Mouse (Mus musculus): Measurements from ENCODE around the gene Ccdc174.
"Not testable (repeated sequence)": the region's sequence is repeated elsewhere in the genome, so short reads cannot be mapped to it uniquely, and the experiment has no call there.

The Ccdc174 gene

DNA sequence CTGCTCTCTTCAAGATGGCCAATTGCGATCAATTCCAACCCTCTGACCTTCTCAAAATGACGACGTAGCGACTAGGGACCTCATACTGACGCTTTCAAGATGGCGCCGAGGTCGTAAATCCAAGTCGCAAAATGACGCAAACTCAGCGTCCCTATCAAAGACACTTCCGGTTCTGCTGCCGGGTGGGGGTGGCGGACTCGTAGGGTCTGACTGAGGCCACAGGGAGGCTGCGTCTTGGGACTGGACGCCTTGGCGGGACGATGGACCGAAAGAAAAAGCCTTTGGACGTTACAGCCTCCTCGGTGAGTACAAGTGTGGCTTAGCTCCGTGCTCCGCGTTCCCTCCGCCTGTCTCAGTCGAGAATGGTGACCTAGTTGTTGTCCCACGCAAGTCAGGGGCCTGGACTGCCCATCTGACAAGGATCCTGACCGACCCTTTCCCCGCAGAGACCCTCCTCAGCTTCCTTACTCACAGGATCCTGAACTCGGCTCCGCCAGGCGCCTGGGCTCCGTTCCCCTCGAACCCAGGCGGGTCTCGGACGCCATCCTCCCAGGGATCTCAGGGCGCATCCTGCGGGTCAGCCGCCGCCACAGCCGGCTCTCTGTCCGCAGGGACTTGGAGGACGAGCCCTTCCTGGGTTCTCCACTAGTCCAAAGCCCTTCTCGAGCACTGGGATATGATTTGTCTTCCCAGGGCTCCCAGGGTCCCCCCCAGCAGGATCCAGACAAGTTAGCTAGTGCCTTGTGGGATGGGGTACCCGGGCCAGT, at the start of gene Ccdc174:
TSS of gene Ccdc174 (plus strand) at position 169 of the 767 bp plus-strand sequence.
- DNase-seq (ENCODE audit: low spot score in 2 of 2), result peak; percentile 79 to 84

DNA sequence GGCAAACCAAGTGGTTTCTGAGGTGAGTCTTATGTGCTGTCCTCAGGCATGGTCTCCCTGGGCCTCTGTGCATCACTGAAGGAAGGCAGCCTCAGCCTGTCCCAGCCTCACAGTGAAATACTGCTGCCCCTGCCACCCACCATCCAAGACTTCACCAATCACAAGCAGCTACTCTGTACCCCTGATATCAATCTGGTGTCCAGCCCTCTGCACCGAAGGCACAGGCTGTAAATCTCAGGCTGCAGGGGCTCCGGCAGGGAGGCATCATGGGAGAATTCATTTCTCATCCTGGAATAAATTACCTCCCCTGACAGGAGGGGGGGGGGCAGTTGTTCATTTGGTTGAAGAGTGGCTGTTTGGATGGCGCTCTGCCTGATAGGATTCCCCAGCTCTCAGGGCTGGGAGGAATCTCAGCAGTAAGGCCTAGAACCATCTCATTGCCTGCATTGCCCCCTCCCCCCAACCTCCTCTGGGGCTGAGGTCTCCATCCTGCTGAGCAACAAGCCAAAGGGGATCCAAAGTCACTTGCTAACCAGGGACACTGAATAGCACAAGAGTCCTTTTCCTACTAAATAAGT, 44.9 kb upstream of the Ccdc174 start:
- DNase-seq (ENCODE audit: low spot score in 2 of 2), result no peak

DNA sequence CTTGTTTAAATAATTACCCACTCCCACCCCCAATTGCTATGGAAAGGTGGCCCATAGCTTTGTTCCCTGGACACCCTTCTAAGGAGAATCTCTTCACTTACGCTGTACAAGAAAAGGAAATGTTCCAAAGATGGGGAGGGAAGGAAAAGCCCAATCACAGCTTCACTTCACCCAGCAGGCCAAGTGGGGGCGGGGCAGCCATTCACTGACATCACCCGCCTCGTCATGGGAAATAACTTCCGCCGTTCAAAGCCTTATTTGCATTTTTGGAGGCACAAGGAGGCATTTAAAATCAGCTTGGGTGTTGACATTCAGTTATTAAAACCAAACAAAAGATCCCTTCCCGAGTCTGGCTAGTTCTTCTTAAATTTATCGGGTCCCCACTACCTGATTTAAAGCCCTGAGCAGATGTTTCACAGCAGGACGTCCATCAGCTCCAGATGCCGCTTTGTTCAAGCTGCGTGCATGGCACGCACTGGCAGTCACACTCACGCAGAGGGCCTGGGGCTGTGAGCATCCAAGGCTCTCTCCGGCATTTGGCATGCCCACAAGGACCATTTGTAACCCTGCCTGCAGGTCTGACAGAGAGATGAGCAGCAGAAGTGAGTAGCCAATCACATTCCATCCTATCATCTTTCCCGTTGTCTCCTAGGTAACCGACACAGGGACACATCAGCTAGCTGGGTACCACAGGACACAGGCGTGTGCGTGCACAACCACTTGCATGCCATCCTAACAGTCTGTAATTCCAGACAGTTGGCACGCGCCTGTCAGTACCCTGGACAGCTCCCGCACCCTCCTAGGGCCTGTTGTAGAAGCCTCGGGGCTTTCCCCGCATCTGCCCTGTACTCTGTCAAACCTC, 38.6 kb upstream of the Ccdc174 start:
- DNase-seq (ENCODE audit: low spot score in 2 of 2), result peak; percentile 50 to 76

DNA sequence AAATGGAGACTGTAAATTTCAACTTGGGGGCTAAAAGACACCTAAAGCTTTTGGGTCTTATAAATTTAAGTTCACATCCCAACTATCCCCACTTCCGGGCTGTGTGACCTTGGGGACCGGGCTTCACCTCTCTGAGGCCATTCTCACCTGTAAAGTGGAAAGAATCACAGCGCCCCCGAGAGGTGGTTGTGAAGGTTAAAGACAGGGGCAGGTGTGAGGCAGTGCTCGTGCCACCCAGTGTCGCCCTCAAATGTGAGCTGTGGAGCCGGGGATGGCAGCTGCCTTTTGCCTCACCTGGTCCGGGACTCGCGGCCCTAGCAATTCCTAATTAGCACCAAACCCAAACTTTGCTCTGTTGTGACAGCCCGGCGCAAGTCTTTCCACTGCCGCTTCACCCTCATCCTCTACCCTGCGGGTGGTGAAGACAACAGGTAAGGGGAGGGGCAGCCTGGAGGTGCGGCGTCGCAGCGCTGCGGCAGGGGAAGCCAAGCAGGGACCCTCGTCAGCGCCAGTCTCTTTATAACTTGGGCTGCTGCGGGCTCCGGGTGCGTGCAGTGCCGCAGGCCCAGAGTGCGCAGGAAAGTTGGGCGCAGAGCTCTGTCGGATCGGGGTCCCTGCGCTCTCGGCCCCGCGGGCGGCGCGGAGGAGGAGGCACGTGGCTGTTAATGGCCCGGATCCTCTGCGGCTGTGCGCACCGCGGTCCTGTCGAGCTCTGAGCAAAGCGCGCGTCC, 34.8 kb upstream of the Ccdc174 start:
- peak in 1 of 2 experiments; percentile 17 for DNase-seq (ENCODE audit: low spot score in 2 of 2)

DNA sequence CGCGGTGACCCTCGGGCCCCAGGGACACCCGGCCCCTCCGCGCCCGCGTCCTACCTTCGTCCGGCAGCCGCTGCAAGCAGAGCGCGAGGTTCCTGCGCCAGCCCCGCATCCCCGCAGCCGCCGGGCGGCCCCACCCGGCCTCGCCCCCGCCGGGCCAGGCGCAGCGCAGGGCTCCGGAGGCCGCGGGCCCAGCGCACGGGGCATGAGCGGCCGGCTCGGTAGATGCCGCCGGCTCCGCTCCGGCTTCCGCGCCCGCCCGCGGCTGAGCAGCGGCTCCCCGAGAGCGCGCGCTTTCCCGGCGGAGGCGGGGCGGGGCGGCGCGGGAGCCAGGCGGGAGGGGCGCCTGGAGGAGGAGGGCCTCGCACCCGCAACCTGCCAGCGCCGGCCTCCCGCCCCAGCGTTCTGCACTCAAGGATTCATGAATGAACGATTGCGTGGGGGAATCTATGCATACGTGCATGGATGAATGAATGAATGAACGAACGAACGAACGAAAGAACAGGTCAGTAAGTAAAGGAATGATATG, 34.2 kb upstream of the Ccdc174 start:
- peak in 1 of 2 experiments; percentile 13 for DNase-seq (ENCODE audit: low spot score in 2 of 2)

DNA sequence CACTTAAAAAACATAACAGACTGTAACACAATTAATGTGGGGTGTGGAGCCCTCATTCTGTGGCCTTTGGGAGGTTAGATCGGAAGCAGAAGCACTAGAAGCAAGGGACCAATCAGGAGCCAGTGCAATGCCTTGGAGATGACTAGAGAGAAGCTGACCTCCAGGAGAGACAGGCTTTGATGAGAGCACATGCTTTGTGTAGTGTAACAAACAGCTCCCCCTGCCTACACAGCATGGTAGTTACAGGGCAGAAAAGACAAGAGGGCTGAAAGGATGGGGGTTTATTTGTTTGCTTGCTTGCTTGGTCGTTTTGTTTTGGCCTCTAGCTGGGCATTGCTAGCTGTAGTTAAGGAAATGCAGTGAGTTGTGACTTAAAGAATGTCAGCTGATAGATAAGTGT, 25.3 kb upstream of the Ccdc174 start:
- peak in 1 of 2 experiments; percentile 49 for DNase-seq (ENCODE audit: low spot score in 2 of 2)

DNA sequence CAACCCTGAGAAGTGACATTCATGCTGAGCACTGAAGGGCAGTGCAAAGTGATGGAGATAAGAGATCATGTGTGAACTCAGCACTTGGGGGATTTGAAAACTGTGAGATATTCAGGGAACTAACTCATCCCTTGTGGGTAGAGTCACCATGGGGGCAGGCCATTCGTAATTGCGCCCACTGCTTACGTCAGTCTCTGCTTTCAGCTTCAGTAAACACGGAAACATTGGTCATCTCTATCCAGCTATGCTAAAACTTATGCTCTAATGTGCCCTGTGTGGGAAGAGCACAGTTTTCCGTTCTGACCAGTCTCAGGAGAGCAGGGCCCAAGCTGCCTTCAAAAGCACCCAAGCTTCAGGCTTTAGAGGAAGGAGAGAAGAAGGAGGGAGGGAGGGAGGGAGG, 19.5 kb upstream of the Ccdc174 start:
- DNase-seq (ENCODE audit: low spot score in 2 of 2), result no peak

DNA sequence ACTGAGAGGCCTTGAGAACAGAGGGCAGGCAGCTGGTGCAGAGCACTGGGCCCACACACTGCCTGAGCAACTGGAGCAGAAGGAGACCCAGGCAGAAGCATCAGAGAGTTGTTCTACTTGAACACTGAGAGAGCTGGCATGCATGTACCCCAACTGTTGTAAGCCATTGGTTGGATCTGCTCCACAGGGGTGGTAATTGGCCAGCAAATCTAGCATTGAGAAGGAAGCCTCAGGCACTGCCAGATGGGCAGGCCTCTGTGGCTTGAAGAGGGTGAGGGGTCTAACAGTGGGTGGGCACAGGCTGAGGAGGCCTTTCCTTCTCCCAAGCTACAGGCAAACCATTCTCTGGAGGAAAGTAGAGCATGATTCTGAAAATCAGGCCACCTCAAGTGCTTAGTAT, 15.0 kb upstream of the Ccdc174 start:
- peak in 1 of 2 experiments; percentile 26 for DNase-seq (ENCODE audit: low spot score in 2 of 2)

DNA sequence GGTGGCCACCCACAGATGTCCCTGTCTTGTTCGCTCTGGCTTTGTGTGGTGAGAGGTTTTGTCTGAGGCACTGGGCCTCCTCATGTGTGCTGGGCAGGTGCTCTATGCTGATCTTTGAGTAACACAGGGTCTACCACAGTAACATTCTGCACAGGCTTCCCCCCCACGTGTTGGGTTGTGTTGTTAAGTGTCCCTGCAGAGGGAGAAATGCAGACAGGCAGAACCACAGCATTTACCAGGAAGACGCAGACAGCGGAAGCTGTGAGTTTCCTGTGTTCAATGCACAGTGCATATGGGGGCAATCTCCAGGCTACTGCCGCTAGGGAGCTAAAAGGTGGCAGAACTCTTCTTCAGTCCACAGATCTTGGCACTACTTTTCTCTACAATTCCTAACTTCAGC, 13.3 kb upstream of the Ccdc174 start:
- no peak for DNase-seq (ENCODE audit: low spot score in 2 of 2)

DNA sequence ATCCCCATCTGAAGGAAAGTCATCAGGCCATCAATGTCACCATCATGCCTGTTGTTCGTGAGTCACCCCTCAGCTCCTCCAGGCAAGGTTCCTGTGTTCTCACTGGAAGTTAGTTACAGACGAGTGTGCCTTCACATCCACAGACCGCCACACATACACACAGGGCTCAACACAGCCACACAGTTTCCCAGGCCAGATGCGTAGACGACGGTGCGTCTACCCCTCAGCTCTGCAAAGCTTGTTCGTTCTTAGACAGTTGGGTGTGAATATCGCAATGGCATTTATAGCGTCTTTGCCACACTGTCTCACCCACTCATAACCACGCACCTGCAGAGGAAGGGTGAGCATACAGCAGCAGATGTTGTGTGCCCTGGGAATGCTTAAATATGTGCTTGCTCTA, 12.3 kb upstream of the Ccdc174 start:
- no peak for DNase-seq (ENCODE audit: low spot score in 2 of 2)

DNA sequence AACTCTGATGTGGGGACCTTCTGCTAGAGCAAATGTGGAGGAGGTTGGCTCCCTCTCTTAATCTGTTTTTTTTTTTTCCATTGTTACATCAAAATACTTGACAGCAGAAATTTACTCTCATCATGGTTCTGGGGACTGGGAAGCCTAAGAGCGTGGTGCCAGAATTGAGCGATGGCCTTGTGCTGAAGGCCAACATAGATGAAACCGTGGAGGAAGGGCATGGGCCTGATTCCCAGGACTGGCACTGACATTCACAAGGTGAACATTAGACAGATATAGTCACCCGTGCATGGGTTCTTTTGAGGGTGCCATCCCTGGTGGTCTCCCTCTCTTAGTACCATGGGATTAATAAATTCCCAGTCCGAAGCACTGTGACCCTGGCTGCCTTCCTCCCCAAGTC, 9.8 kb upstream of the Ccdc174 start:
- no peak for DNase-seq (ENCODE audit: low spot score in 2 of 2)

DNA sequence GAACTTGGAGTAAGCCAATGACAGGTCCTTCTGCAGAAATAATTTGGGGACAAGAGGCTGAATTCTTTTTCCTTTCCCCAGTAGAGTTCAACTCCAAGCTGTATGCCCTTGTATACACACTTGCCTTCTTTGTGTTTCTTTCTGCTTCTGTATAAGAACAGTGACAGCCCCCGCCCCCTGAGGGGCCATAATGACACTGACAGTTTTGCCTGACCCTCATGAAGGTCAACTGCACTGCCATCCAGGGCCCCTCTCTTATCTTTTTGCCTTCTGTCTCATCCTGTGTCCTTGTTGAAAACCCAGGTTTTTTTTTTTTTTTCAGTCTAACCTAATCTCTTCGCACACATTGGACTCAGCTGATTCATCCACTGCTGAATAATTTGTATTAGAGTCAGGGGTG, 5.1 kb upstream of the Ccdc174 start:
- no peak for DNase-seq (ENCODE audit: low spot score in 2 of 2)

DNA sequence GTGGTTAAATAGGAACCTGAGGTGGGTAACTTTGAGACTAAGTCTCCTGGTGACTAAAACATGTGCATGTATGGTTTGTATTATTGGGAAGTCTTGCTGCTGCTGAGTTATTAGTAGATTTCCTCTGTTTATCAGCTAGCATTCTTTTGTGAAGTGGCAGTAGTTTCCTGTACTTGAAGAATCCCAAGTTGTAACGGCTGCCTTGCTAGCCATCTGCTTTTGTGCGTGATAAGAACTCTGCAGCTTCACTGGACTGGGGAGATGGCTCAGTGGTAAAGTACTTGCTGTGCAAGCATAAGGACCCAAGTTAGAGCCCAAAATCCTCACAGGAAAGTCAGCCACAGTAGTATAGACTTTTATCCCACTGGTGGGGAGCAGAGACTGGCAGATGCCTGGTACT, 6.0 kb downstream of the Ccdc174 start:
- DNase-seq (ENCODE audit: low spot score in 2 of 2), result no peak

DNA sequence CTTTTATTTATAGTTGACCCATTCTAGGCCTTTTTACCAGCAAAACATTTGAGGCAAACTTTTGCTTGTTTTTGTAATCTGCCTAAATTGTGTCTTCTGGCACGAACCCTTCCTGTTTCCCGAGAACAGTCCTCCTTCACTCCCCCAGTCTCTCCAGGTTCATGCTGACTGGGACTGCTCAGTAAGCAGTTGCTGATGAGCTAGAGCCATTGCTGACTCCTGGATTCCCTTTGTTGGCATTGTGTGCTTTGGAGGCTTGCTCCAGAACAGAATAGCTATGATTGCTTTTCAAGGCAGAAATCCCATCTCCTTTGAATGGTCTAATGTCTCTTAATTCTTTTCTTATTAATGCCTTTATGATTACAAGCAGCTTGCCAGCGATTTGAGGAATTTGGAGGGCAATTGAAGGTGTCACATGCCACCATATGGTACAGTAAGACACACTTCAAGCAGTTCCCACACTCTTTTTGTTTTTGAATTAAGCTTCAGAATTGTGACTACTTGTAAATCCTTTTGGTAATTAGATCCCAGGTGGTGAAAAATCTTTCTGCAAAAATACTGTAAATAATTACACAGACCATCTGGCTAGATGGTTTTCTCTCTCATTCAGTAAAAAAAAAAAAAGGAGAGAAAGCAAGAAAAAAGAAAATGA, 11.5 kb downstream of the Ccdc174 start:
- no peak for DNase-seq (ENCODE audit: low spot score in 2 of 2)

DNA sequence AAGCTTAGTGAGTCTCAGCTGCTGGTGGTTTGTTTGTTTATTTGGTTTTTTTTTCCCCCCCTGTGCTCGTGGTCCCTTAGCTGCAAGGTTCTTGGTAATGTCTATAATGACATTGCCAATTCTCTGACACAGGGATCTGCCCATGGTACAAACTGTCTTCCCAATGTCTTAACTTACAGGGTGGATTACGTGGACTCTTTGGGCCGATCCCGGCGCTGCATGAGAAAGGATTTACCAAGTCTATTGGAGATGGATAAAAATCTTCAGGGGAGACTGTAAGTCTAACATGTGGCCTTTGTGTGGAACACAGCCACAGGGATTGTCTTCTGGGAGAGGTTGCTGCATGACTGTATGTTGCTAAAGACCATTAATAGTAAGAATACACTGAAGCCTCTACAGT, 12.8 kb downstream of the Ccdc174 start:
- no peak for DNase-seq (ENCODE audit: low spot score in 2 of 2)

DNA sequence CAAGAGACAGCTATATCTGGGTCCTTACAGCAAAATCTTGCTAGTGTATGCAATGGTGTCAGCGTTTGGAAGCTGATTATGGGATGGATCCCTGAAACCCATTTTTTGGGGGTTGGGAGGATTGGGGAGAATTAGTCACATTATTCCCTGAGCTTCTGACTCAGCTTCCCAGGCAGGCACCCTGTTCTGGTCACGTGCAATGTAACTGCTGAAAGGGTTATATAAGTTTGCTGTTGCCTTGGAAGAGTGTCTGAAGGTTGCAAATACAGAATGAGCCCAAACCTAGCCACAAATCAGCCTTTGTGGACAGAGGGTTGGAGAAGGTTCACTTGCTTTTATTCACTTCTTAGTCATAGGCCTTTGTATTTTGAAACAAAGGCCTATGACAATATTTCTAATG, 13.9 kb downstream of the Ccdc174 start:
- no peak for DNase-seq (ENCODE audit: low spot score in 2 of 2)

DNA sequence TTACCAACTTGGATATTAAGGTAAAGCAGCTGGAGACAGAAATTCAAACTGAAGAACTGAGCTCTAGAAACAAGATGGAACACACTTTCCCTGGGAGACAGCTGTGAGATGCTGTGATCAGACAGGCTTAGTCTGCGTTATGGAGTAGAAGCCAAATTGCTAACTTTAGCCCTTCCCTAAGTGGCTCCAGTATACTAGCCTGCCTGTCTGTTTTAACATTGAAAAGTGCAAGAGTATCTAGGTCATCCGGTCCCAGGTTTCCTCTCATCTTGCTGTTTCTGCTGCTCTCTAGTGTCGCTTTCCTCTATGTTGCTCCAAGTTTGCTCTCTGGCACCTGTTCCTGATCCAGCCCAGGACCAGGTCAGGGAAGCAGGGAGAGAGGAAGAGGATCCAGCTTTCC, 18.9 kb downstream of the Ccdc174 start:
- no peak for DNase-seq (ENCODE audit: low spot score in 2 of 2)

DNA sequence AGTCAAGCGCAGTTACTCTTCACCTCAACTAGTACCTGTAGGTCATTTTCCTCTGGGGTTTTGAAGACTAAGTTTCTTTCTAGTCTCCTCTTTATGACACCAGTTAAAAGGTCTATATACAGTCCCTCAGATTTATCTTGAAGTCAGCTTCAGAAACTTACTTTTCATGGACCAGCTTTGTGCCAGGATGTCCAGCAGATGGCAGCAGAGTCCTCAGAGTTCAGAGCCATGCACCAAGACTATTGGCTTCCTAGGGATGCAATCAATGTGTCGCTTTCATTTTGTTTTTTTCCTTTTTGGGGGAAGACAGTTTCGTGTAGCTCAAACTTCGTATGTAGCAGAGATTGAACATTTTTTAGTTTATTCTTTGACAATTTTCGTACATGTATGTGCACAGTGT, 23.7 kb downstream of the Ccdc174 start:
- peak; percentile 74 to 84 for DNase-seq (ENCODE audit: low spot score in 2 of 2)

DNA sequence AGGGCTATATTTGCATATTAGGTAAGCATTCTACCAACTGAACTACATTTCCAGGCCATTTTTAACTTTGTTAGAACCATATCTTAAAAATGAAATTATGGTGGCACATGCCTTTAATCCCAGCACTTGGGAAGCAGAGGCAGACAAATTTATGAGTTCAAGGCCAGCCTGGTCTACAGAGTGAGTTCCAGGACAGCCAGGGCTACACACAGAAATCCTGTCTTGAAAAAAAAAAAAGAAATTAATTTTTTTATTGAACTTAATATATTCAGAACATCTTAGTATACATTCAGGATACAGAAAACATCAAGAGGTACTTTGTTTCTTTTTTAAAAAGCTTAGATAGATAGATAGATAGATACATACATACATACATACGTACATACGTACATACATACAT, 24.7 kb downstream of the Ccdc174 start, which contains the start of gene 4930590J08Rik:
TSS of gene 4930590J08Rik (plus strand) at position 301 of the 400 bp plus-strand sequence.
- DNase-seq (ENCODE audit: low spot score in 2 of 2), result not testable (repeated sequence)

DNA sequence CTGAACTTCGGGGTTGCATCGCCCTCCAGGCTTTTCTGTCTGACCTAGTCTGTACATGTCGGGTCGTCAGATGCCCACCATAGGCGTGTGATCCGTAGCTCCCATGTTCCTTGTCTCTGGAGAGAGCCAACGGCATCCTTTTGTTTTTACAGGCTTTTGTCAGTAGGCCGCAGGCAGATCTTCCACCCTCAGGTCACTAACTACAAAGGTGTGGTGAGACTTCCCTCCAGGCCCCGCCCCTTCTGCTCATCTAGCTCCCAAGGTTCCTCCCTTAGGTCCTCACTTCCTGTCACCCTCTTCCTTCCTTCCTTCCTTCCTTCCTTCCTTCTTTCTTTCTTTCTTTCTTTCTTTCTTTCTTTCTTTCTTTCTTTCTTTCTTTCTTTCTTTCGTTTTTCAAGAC, 36.2 kb downstream of the Ccdc174 start:
- DNase-seq (ENCODE audit: low spot score in 2 of 2), result no peak

DNA sequence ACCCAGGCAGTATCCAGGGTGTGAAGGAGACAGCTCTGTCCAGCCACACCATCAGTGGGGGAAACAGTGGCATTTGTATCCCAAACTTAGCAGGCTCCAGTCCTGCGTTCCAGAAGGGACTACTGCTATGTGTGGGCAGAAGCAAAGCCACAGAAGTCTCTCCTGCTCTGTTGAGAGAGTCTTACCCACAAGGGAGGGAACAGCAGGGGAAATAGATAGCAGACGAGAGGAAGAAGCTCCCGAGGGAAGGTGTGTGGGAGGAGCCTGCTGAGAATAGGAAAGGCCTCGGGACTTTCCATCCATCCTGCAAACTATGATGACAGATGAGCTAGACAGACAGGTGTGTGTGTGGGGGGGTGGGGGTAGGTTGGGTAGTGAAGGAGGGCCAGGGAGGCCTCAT, 39.4 kb downstream of the Ccdc174 start:
- no peak for DNase-seq (ENCODE audit: low spot score in 2 of 2)
